Mouse (Mus musculus) left cerebral cortex, postnatal 25 days (tissue): ENCODE results near the gene Adam1a. TPM values are rescaled to one million over a fixed set of nuclear protein-coding genes. Genes with fewer than 3 reads are reported as not detected.
A peak's percentile ranks its signal among the peaks of the same experiment; 100 is the strongest.
"Not testable (repeated sequence)": the region's sequence is repeated elsewhere in the genome, so short reads cannot be mapped to it uniquely, and the experiment has no call there.

Source experiments
- DNase-seq, 2 experiments: peaks; one replicate each; pipeline ENCODE4 v3.0.0; 2022; ENCODE audit warnings: low spot score in 2 of 2, mixed read lengths in 1 of 2
- intact Hi-C: fragments of 180-260 bp; cut with DNase I; formaldehyde crosslinking; loops from one replicate; pipeline ENCODE4 v1.15.1; 2025
- total RNA-seq, 2 experiments: library from RNA; stranded (reverse); gene quantifications; 2 replicates each; pipeline ENCODE4 v1.2.3; 2021

The Adam1a gene
- total RNA-seq, 2 experiments from 2014 or later = 9.0 to 11.6 TPM

DNA sequence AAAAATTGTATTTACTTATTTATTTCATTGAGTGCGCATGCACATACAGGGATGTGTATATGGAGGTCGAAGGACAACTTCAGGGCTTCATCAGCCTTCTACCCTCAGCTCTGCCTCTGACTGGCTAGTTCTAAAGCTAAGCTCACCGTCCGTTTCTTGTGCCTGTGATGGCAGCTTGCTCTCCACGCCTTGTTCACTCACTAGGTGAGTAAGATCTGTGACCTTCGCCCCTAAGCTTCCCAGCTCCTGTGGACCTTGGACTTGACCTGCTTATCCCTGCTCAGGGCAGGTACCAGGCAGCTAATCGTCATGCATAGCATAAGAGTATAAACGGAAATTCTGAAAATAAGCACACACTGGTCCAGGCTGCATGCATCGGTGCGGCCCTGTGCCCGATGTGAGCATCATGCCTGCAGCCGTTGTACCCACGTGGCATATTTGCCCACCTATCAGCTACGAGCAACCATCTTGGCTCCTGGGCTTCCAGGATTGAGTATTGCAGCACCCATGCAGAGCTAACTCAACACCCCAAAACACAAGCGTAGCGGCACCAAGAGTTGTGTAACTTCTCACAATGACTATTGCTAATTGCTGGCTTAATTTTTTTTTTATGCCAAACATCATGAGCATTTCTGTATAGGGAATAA lies 20.9 kb upstream of the Adam1a start:
- DNase-seq = no peak
- intact Hi-C loops = no loop called here

DNA sequence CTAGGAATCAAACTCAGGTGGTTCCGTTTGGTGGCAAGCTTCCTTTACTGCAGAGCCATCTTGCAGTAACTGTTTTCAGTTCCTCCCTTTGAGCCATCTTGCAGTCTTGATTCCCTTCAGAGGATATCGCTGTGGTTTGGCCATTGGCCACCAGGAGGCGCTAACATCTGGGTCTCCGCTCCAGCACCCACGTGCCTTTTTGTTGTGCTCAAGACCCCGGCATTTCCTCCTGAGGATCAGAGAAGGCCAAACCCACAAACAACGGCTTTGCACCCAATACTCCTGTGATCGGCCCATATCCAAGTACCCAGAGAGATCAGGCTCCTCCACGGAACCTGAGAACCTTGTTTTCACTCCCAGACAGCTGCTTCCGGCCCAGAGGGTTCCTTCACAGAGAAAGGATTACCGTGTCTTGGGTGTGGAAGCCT lies 19.2 kb upstream of the Adam1a start:
- intact Hi-C loops = loop anchor here (1.0 kb wide), 1 partner anchor 38 kb away; no protein-coding TSS in a partner anchor

DNA sequence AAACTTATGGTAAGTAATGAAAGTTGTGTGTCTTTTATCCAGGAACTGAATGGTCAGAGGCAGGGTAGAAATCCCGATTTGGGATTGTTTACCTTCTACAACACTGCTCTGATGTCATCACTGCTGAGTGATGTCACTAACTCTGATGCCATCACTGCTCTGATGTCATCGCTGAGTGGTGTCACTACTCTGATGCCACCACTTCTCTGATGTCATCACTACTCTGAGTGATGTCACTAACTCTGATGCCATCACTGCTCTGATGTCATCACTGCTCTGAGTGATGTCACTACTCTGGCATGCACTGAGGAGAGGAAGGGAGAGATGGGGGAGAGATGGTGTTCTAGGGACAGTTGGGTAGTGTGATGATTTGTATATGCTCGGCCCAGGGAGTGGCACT lies 17.2 kb upstream of the Adam1a start:
- intact Hi-C loops = no loop called here
- DNase-seq = no peak

More for the DNA sequence above, 19.2 kb upstream of the Adam1a start:
- DNase-seq = peak; percentile 81 to 86

DNA sequence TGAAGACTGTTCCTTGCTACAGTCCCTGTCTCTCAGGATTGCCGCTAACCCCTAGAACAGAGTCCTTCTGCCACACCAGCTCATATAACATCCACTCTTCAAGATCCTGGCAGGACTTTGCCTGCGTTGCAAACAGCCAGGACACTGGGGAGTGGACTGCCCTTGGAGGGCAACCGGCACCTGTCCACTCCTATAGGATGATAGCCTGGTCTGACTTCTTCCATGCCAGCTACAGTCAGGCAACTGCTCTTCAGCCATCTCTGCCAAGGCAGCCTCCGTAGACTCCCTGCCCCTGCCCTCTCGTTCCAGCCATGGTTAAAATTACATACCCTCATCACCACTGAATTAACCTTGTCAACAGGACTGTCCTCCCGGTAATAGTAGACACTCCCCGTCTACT lies 3.9 kb upstream of the Adam1a start:
- no peak for DNase-seq
- intact Hi-C loops = no loop called here

DNA sequence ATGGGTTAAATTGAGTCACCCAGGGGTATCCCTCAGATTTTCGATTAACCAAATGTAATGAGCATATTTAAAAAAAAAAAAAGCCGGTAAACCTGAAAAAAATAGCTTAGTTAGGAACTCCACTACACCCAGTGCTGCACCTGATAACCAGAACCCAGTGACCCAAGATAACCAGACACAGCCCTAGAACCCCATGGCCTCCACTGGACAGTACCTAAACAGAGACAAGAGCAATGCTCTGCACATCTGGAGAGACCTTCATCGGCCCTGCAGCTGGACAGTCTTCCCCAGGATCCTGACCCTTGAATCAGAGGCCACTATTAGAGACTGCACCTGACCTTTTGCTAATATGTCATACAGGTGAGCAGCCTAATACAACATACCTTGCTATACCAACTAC lies 1.8 kb upstream of the Adam1a start:
- intact Hi-C loops = loop anchor here (2.0 kb wide), 1 partner anchor 56 kb away; no protein-coding TSS in a partner anchor
- no peak for DNase-seq

DNA sequence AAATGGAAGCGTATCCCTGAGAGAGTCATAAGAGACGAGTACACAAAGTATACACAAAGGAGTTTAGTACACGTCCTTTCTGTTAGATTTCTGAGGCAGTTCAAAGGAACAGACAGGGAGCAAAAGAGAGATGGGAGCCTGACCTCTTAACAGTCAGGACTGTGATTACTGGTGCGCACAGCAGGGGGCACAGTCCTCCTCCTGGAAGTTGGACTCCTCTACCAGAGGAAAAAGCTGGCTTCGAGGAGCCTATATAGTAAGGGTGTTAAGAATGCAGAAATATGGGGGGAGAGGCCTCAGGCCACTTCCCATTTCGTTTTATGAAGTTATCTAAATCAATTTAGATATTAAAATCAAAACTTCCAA lies 1.2 kb upstream of the Adam1a start:
- intact Hi-C loops = loop anchor here (2.0 kb wide), 1 partner anchor 56 kb away; no protein-coding TSS in a partner anchor
- DNase-seq = peak; percentile 41 to 46

DNA sequence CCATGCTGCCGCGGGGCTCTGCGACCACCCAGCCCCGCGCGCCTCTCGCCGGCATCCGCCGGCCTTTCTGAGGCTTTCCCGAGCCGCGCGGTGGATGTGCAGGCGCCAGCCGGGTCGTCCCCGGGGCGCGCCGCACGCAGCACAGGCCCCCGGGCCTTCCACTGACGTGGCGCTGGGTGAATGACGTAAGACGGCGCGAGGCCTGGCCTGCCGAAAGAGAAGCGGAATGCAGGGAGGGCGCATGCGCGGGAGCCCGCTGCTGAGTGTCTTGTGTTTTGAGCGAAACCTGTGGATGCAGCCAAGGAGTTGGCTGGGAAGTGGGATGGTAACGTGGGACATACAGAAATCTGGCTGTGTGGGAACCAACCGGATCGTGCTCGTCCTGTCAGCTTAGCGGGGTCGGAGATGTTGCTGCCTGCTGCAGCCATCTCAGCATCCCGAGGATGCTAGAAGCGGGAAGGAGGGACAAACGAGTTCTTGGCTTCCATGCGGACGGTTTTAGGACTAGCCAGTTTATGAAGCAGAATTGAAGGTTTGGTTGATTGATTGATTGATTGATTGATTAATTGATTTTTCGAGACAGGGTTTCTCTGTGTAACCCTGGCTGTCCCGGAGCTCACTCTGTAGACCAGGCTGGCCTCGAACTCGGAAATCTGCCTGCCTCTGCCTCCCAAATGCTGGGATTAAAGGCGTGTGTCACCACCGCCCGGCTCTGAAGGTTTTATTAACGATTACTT lies 679 bp upstream of the Adam1a start, which contains the start of gene Mapkapk5:
TSS of gene Mapkapk5 (minus strand) at position 113 of the 737 bp plus-strand sequence.
- intact Hi-C loops = loop anchor here (2.0 kb wide), 1 partner anchor 57 kb away; no protein-coding TSS in a partner anchor

DNA sequence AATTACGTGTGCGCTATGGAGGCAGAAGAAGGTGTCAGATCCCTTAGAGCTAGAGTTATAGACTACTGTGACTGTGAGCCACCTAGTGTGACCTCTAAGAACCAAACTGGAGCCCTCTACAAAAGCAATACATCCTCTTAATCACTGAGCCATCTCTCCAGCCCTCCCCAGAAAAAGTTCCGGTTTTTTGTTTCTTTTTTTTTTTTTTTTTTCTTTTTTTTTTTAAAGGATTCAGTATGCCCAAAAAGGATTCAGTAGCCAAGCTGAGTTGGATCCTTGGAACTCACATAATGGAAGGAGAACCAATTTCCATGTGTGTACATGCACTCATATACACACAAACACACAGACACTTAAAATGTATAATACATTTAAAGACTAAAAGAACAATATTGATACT lies 1.9 kb downstream of the Adam1a start:
- no peak for DNase-seq
- intact Hi-C loops = no loop called here

More for the DNA sequence above, 679 bp upstream of the Adam1a start, which contains the start of gene Mapkapk5:
- peak; percentile 97 to 98 for DNase-seq

DNA sequence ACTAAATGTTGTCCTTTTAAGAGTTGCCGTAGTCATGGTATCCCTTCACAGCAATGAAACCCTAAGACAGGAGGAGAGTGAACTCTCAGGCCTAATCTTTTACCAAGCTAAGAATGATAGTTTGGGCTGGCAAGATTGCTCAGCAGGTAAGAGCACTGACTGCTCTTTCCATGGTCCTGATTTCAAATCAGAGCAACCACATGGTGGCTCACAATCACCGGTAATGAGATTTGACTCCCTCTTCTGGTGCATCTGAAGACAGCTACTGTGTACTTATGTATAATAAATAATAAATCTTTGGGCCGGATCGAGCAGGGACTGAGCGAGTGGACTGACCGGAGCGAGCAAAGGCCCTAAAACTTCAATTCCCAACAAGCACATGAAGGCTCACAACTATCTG lies 4.0 kb downstream of the Adam1a start:
- no peak for DNase-seq
- intact Hi-C loops = no loop called here

DNA sequence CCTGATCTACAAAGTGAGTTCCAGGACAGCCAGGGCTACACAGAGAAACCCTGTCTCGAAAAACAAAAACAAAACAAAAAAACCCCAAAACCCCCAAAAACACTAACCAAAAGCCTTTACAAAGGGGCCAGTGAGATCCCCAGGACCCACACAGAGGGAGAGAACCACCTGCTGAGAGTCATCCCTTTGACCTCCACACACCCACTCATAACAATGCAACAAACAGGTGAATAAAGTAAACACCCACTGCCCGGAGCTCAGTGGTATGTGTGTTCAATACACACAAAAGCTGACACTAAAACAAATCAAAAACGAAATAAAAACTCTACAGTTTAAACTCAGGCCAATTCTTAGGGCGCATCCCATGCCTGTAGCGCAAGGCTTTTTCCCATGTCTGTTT lies 5.2 kb downstream of the Adam1a start:
- intact Hi-C loops = no loop called here
- no peak for DNase-seq

DNA sequence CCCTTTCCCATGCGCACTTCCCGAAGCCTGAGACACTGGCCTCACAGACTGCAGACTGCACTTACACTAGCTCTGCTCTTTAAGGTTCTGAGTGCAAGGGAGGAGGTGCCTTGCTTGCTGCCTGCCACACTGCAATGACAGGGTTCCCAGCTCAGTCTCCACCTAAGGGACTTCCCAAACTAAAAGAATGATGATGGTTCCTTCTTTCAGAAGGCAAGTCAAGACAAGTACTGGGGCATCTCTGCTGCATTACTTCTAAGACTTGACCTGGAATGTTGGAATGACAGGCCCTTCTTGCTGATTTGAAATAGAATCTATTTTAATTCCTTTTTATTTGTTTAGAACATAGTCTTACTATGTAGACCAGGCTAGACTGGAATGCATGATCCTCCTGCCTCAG lies 7.7 kb downstream of the Adam1a start:
- no peak for DNase-seq

DNA sequence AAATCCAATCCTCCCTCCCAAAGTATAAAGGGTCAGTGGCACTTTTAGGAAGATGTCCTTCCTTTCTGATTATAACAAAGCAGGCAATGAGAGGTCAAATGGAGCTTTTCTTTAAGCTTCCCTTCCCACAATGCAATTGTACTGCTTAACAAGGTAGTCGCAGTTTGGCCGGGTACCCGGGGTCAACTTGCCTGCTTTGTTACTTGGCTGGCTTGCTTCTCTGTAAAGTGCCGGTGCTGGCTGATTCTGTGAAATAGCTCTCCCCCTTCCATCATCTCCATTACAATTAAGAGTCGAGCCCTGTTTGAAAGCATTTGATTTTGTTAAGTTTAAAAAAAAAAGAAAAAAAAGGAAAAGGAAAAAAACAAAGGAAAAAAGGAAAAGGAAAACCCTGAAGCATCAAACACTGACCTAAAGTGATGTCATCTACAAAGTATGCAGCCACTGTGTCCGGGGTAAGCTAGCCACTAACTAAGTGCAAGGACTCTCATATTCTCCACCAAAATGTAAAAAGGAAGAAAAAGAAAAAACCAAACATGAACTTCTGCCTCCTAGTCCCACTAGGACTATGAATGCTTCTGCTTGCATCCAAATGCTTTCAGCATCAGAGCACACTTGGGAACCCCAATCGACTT lies 8.2 kb downstream of the Adam1a start:
- intact Hi-C loops = no loop called here
- DNase-seq = no peak

More for the DNA sequence above, 7.7 kb downstream of the Adam1a start:
- intact Hi-C loops = no loop called here

DNA sequence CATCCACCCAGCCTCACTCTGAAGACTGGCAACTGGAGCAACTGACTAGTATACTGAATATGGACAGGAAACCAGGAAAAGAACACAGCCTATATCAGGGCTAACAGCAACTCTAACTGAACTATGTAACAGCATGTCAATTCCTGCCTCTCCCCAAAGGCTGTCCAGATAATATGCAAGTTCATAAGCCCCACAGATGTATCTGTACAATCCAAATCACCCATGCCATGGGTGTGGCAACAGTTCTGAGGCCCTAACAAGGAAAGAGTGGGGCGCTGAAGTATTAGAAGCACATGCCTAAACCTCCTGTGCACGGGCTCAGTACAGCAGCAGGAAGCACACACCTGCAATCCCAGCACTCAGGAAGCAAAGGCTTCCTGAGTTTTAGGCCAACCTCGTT lies 10.2 kb downstream of the Adam1a start:
- intact Hi-C loops = no loop called here

DNA sequence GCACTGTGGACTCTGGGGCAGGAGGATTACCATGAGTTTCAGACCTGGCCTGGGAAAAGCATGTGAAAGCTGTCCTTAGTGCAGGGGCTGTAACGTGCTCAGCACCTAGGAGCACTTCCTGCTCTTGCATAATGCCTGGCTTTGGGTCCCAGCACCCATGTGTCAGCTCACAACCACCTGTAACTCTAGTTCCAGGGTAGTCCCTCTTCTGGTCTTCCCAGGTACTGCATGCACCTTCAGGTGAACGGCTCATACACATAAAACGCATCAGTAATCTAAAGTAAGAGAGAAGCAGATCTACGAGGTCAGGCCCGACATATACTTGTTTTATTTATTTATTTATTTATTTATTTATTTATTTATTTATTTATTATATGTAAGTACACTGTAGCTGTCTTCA lies 10.8 kb downstream of the Adam1a start:
- no peak for DNase-seq
- intact Hi-C loops = no loop called here

More for the DNA sequence above, 10.2 kb downstream of the Adam1a start:
- DNase-seq = no peak

DNA sequence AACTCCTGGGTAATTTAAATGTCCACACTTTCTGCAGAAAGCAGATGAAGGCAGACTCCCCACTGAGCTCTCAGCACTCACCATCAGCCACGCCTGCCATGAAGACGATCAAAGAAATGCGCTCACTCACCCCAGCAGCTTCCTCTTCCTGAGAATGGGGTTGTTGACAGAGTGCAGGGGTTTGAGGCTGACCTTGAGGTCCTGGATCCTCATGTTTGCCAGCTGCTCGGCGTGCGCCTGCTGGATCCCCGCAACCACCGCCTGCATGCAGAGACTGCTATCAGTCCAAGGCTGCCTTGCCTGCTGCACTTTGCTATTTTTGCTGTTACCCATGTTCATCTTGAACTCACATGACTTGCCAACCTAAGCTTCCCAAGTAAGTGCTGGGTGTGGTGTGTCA lies 18.3 kb downstream of the Adam1a start:
- DNase-seq = no peak
- intact Hi-C loops = no loop called here

DNA sequence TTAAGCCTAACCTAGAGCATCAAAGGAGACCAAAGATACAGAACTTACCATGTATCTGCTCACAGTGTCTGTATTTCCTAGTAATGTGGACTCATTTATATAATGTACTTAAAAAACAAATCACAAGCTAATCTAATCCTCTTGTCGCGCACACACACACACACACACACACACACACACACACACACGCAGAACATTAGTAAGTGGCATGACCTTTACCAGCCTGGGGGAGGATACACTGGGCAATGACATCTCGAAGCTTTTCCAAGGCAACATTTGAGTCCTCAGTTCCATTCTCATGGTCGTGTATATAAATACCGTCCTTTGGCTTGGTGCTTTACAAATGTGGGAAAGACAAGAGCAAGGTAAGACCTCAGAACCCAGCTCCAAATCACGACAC lies 18.8 kb downstream of the Adam1a start:
- no peak for DNase-seq

DNA sequence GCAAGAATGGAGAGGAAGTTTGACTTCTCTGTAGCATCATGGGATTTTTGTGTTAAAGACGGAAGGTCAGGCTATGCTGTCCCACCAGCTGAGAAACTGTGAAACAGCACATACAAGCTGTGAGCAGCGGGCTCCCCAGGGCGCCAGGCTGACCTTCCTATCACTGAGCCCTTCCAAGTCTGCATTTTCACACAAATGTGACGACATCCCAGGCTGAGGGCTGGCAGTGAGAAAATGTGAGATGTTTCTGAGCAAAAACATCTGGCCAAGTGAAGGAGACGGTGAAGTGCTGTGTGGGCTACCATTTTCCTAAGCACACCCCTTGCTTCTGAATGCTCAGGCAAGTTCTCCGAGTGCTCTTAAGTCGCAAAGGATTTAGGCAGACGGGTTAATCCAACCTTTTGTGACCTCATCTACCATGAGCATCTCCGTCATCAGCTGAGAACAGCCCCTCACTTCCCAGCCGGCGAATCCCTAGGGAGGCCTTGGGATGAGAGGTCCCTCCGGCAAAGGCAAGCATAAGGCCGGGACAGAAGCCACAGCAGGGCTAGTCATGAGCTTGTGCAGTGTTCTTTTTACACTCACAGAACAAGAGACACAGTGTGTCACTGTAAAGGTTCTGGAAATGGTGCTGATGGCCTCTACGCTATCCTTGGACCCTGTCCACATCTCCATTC lies 19.4 kb downstream of the Adam1a start:
- DNase-seq = no peak
- intact Hi-C loops = no loop called here

More for the DNA sequence above, 18.8 kb downstream of the Adam1a start:
- intact Hi-C loops = no loop called here

DNA sequence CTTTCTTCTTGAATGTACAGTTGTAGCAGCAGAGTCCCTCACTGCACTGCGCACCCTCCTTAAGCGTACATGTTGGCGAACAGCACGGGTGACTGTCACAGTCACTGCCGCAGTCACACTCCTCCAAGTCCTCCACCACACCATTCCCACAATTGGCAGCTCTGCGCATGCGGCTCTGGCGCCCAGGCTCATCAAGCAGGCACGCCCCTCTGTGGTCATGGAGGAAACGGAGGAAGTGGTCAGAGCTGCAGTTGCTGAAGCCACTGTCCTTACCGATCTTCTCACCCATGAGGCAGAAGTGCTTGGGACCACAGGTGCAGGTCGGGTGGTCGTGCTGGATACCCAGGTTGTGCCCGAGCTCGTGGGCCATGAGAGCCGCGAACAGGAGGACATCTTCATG lies 25.5 kb downstream of the Adam1a start:
- DNase-seq, intact Hi-C loops: not testable (repeated sequence)

DNA sequence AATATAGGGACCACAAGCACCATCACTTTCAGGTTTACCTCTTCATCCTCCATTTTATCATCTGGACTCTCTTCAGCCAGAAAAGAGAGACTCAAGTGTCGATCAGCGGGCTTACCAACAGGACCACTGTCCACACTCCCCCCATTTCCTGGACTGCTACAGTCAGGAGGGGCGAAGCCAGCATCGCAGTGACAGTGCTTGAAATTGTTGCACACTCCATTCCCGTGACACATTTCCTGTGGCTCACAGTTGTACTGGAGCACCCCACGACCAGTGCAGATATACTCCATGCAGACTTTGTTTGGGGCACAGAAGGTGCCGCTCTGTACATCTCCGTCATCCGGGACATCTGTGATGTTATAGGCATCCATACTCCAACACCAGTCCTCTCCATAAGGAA lies 26.3 kb downstream of the Adam1a start:
- DNase-seq = no peak
- intact Hi-C loops = no loop called here

DNA sequence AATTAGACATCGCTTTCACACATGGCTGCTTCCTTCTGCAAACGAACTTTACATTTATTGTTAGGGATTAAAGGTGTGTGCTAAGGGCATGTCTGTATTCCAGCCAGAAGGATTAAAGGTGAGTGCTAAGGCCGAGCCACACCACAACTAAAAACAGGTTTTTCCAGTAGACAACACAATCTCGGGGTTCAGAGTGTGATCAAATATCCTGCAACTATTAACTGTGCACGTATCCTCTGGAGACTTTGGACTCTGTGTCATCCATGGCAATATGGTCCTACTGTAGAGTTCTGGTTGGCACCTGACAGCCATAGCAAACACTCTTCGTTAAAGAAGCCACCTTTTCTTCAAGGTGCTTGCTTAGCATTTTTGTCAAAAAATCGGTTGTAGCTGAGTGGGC lies 35.3 kb downstream of the Adam1a start:
- intact Hi-C loops = no loop called here

More for the DNA sequence above, 35.3 kb downstream of the Adam1a start:
- DNase-seq = no peak
